Mouse (Mus musculus) lung, embryonic 14.5 days (tissue): Measurements from ENCODE around the gene Grhl3. TPM values are rescaled to one million over a fixed set of nuclear protein-coding genes. Genes with fewer than 3 reads are reported as not detected.

Experiments used
- ATAC-seq: fragments of 200-750 bp; cut with Nextera tagmentation; 2 replicates; pipeline ENCODE4 v1.8.0; 2017; ENCODE audit warnings: mild to moderate bottlenecking, moderate TSS enrichment, moderate library complexity; ENCODE audit not compliant: insufficient read depth
- DNase-seq: peaks from one replicate; pipeline ENCODE4 v3.0.0-alpha.2; 2015
- H3K27ac ChIP-seq: fragments of 300-500 bp; sonication (generic); 2 replicates; pipeline ENCODE4 v1.5.1; 2014; ENCODE audit warnings: low read depth, mild to moderate bottlenecking, moderate library complexity
- H3K27me3 ChIP-seq: fragments of 300-500 bp; sonication (generic); 2 replicates; pipeline ENCODE4 v1.6.1; 2014; ENCODE audit warnings: low read length, control low read depth; ENCODE audit not compliant: insufficient read depth
- H3K36me3 ChIP-seq: fragments of 300-500 bp; sonication (generic); 2 replicates; pipeline ENCODE4 v1.6.1; 2014; ENCODE audit warnings: control low read depth; ENCODE audit not compliant: insufficient read depth
- H3K4me1 ChIP-seq: fragments of 300-500 bp; sonication (generic); 2 replicates; pipeline ENCODE4 v1.6.1; 2014; ENCODE audit warnings: antibody characterized with exemption, control low read depth; ENCODE audit not compliant: insufficient read depth
- H3K4me2 ChIP-seq: fragments of 300-500 bp; sonication (generic); 2 replicates; pipeline ENCODE4 v1.6.1; 2014; ENCODE audit warnings: mild to moderate bottlenecking
- H3K4me3 ChIP-seq: fragments of 300-500 bp; sonication (generic); 2 replicates; pipeline ENCODE4 v1.5.1; 2014; ENCODE audit warnings: low read depth, low read length
- H3K9ac ChIP-seq: fragments of 300-500 bp; sonication (generic); 2 replicates; pipeline ENCODE4 v1.6.1; 2014
- H3K9me3 ChIP-seq: fragments of 300-500 bp; sonication (generic); 2 replicates; pipeline ENCODE4 v1.6.1; 2016; ENCODE audit warnings: low read depth, low read length, control low read depth
- CTCF ChIP-seq: IDR thresholded peaks from 2 replicates; pipeline ENCODE4 v1.5.1; 2016; ENCODE audit warnings: antibody characterized with exemption, low read depth
- WGBS: fragments of 180-500 bp; shearing (Covaris S2); extraction: QIAGEN DNeasy Blood & Tissue Kit; methylation state at CpG from one replicate; pipeline ENCODE4 v1.1.7; 2014; 5-methylcytosine and 5-hydroxymethylcytosine counted together
- polyA plus RNA-seq: library from polyadenylated mRNA; unstranded; fragments of >200 nt; fragmentation: Nextera tagmentation; extraction: Ambion mirVana; gene quantifications from 2 replicates; pipeline ENCODE4 v1.2.1, GENCODE M21; 2014

Gene Grhl3
- polyA plus RNA-seq, 1 experiment from 2014 or later: 2.5 TPM

DNA sequence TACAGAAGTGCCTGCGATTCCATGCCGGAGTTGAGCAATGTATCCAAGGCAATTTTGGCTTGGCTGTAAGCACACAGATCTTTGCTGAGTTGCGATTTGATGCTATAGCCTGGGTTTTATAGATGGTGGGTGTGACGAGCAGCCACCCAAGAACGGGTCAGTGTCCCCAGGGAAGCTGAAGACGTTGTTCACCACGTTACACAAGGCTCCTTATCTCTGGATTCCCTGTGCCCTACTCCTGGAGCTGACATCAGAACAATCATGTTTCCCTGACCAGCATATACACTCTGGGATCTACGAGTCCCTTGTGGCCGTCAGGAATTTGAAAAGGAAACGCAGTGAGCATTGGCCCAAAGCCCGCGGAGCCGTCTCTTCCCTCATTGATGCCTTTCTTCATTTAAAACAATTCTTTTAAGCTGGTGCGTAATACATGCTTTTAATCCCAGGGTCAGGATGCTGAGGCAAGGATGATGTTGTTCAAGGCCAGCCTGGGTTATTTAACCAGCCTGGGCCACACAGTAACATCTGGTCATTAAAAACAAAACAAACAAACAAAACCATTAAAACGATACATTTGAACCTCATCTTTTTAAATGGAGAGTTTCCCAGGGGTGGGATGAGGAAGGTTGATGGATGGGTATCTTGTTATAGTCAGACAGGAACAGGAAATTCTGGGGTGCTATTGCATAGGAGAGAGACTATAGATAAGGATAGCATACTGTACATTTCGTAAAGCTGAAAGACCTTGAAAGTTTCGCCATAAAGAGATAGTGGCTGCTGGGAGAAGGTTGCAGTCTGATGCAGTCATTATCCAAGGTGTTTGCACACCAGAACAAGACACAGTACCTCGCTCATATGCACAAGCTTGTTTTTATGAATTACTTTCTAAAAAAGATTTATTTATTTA lies 34.8 kb upstream of the Grhl3 start:
- H3K27ac ChIP-seq: no peak overlapping the region
- peaks cover 13% of the 10 kb centered on the region; the same call in 1 of the 2 replicates for H3K9me3 ChIP-seq
- no peaks in the 10 kb centered on the region for H3K4me1 ChIP-seq
- H3K36me3 ChIP-seq: no peaks in the 10 kb centered on the region
- H3K4me3 ChIP-seq: no peak overlapping the region
- no peak for TF ChIP-seq CTCF
- ATAC-seq: no peak
- no peaks in the 10 kb centered on the region for H3K27me3 ChIP-seq
- 57% methylated on average over 18 of the region's 18 CpGs for WGBS
- H3K4me2 ChIP-seq: no peak overlapping the region
- H3K9ac ChIP-seq: no peak overlapping the region
- no peak for DNase-seq

DNA sequence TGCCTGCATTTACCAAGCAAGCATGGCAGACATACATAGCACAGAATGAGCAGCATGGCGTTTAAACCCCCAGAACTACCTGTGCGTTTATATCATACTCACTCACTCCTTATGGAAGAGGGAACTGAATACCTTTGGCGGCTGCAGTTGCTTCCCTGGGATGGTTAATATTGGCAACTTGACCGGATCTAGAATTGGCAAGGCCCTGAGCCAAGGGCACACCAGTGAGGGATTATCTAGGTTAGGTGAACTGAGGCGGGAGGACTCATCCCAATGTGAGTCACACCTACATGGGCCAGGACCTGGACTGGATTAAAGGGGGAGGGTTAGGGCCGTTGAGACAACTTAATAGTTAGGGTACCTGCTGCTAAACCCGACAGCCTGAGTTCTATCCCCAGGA lies 32.8 kb upstream of the Grhl3 start:
- 83% methylated on average over 7 of the region's 7 CpGs for WGBS
- H3K4me1 ChIP-seq: no peaks in the 10 kb centered on the region
- ATAC-seq (no peak), DNase-seq (no peak)
- H3K36me3 ChIP-seq: no peaks in the 10 kb centered on the region
- H3K27me3 ChIP-seq: no peaks in the 10 kb centered on the region
- H3K4me2 ChIP-seq: no peak overlapping the region
- peaks cover 9% of the 10 kb centered on the region; the same call in 1 of the 2 replicates for H3K9me3 ChIP-seq
- no peak for TF ChIP-seq CTCF
- H3K9ac ChIP-seq: no peak overlapping the region
- H3K27ac ChIP-seq: no peak overlapping the region
- no peak overlapping the region for H3K4me3 ChIP-seq

DNA sequence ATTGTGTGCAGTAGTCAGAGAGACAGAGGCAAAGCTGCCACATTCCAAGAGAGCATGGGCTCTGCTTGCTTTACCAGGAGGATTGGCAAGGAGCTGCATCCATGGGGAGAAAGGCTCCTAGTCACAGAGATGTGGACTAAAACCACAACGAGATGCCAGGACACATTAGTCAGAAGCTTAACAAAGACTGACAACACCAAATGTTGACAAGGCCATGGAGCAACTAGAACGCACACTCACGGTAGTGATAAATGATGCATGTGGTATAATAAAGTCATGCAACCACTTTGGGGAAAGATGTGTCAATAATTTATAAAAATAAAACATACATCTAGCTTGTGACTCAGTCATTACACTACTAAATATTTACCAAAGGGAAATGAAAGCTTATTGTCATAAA lies 28.1 kb upstream of the Grhl3 start:
- ATAC-seq: no peak

DNA sequence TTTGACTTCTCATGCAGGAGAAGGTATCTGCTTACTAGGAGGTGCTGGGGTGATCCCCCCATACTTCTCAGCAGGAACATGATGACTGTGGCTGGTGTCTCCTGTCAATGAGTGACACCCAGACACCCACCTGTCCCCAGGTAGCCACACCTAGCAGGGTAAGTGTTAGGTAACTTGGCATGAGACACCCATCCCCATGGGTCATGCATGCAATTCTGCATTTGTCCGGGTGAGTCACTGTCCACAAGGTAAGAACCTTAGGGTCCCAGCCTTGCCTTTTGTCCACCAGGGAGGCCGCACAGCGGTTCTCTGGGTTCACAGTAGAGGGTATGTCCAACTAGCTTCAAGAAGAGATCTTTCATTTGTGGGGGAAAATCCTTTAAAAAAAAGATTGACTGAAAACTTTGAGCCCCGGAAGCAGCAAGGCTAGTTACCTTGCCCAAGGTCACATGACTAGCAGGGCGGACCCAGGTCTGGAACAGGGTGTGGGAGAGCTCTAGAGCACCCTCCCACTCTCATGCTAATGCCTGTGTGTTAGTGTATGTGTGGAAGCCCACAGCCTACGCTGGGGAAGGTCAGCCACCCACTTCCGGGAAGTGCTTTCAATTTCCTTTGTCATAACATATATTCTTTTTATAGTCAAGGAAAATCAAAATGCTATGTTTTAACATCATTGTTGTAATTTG lies 26.2 kb upstream of the Grhl3 start:
- Histone ChIP-seq H3K4me3 (no peak overlapping the region), H3K27ac (no peak overlapping the region), H3K9me3 (no peaks in the 10 kb centered on the region), H3K27me3 (no peaks in the 10 kb centered on the region), H3K4me1 (no peaks in the 10 kb centered on the region), H3K4me2 (no peak overlapping the region), H3K9ac (no peak overlapping the region), H3K36me3 (no peaks in the 10 kb centered on the region)
- no peak for TF ChIP-seq CTCF
- WGBS: 72% methylated on average over 7 of the region's 7 CpGs
- DNase-seq (no peak), ATAC-seq (no peak)

More for the DNA sequence above, 28.1 kb upstream of the Grhl3 start:
- no peak overlapping the region for H3K9ac ChIP-seq
- no peak for DNase-seq
- no peak overlapping the region for H3K4me2 ChIP-seq
- no peaks in the 10 kb centered on the region for H3K36me3 ChIP-seq
- 79% methylated on average over 3 of the region's 3 CpGs for WGBS
- no peaks in the 10 kb centered on the region for H3K9me3 ChIP-seq
- no peaks in the 10 kb centered on the region for H3K4me1 ChIP-seq
- no peak for TF ChIP-seq CTCF
- no peaks in the 10 kb centered on the region for H3K27me3 ChIP-seq
- H3K4me3 ChIP-seq: no peak overlapping the region
- no peak overlapping the region for H3K27ac ChIP-seq

DNA sequence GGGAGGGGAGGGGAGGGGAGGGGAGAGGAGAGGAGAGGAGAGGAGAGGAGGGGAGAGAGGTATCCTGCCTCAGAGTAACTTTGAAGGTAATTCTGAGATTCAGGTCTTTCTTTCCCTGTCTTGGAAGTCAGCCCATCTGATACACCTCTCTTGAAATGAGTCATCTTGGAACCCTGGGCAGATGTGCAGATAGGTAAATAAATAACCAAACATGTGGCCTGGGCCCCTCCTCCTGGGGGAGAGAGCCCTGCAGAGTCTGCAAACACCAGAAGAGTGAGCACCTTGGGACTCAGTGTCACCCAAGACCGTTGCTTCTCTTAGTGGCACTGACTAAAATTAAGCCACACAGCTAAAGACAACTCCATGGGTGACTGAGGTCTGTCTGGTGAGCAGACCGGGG lies 25.6 kb upstream of the Grhl3 start:
- Histone ChIP-seq H3K27me3 (no peaks in the 10 kb centered on the region), H3K27ac (no peak overlapping the region), H3K4me3 (no peak overlapping the region), H3K36me3 (no peaks in the 10 kb centered on the region), H3K9ac (no peak overlapping the region), H3K9me3 (no peaks in the 10 kb centered on the region), H3K4me1 (no peaks in the 10 kb centered on the region), H3K4me2 (no peak overlapping the region)
- no peak for TF ChIP-seq CTCF
- no peak for ATAC-seq
- WGBS: 50% methylated on average over 2 of the region's 2 CpGs
- no peak for DNase-seq

DNA sequence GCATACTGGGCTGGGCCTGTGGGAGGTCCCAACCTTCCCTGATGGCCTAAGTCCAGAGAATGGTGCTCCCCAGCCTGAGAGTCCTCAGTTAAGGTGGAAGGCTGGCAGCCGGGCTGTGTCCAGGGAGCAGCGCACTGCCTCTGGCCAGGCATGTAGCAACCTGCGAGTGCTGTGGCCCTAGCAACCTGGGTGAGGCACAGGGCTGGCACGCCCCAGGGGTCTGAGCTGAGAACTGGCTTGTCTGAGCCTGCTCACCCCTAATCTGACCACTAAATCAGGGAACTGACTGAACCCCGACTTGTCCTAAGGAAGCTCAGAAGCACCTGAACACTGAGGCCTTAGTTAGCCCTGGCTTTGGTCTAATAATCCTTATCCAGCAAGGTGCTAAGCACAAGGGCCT lies 24.1 kb upstream of the Grhl3 start:
- 84% methylated on average over 5 of the region's 5 CpGs for WGBS
- no peaks in the 10 kb centered on the region for H3K27me3 ChIP-seq
- H3K36me3 ChIP-seq: no peaks in the 10 kb centered on the region
- no peak for TF ChIP-seq CTCF
- H3K9ac ChIP-seq: no peak overlapping the region
- DNase-seq (no peak), ATAC-seq (no peak)
- H3K4me1 ChIP-seq: no peaks in the 10 kb centered on the region
- H3K4me3 ChIP-seq: no peak overlapping the region
- H3K9me3 ChIP-seq: no peaks in the 10 kb centered on the region
- no peak overlapping the region for H3K27ac ChIP-seq
- no peak overlapping the region for H3K4me2 ChIP-seq

DNA sequence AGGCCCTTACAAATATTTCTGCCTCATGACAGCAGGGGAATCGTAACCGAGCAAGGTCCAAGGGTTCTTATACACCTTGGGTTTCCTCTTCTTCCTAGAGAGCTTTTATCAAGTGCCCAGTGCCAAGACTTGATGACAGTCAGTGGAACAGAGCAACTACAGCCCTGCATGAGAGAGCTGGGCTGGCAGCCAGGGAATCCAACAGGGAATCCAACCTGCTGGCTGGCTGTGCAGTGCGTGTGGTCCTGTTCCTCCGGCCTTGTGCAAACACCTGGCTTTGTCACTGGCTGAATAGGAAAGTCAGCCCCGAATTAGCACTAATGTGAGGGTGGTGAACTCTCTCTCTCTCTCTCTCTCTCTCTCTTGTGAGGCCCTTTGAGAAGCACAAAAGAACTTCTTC lies 22.5 kb upstream of the Grhl3 start:
- DNase-seq (peak; percentile 73), ATAC-seq (peak; percentile 49; the same call in 1 of the 2 replicates)
- no peaks in the 10 kb centered on the region for H3K27me3 ChIP-seq
- peak overlapping the region; percentile 80 for H3K27ac ChIP-seq
- no peak overlapping the region for H3K4me3 ChIP-seq
- no peak overlapping the region for H3K4me2 ChIP-seq
- no peak for TF ChIP-seq CTCF
- no peaks in the 10 kb centered on the region for H3K9me3 ChIP-seq
- 49% methylated on average over 5 of the region's 5 CpGs for WGBS
- no peak overlapping the region for H3K9ac ChIP-seq
- H3K36me3 ChIP-seq: no peaks in the 10 kb centered on the region
- H3K4me1 ChIP-seq: no peaks in the 10 kb centered on the region
